Mouse (Mus musculus) thymus, adult 2 months (tissue): ENCODE data around the gene Degs1.

Source experiments
- CTCF ChIP-seq: fragments of 200-500 bp; IDR thresholded peaks from 2 replicates; pipeline ENCODE4 v1.5.1; 2012; ENCODE audit warnings: mild to moderate bottlenecking, control low read depth, low read length, moderate library complexity, borderline replicate concordance; ENCODE audit not compliant: control insufficient read depth, poor library complexity, insufficient read depth; ENCODE audit errors: extremely low read depth
- POLR2A ChIP-seq: fragments of 200-500 bp; IDR thresholded peaks from 2 replicates; pipeline ENCODE4 v1.6.1; 2012; ENCODE audit warnings: mild to moderate bottlenecking, low read length, control low read depth, moderate library complexity; ENCODE audit not compliant: control insufficient read depth, poor library complexity, insufficient read depth; ENCODE audit errors: extremely low read depth

GRCm38 (mm10) chr1:182226261-182226660 is 56.3 kb downstream of the Degs1 start:
- no peak for TF ChIP-seq CTCF
- TF ChIP-seq POLR2A: no peak
